Mouse (Mus musculus): ENCODE measurements at regions not wholly inside any gene's neighbourhood (a gene's known extent, or its start where the extent isn't known, plus 50 kb on each side); places are given as distances from the start of the nearest gene placed in this dataset.

- no peak for DNase-seq (ENCODE audit: low spot score)
These were observed 62.9 kb upstream of the Sfmbt2 start for GRCm38 (mm10) chr2:10307376-10307775.

GRCm38 (mm10) chr2:10309656-10310055 lies 60.7 kb upstream of the Sfmbt2 start:
- DNase-seq (ENCODE audit: low spot score) = no peak

- no peak for DNase-seq (ENCODE audit: low spot score)
These were observed 58.6 kb upstream of the Sfmbt2 start for GRCm38 (mm10) chr2:10311719-10312118.

GRCm38 (mm10) chr2:10312398-10312797 lies 57.9 kb upstream of the Sfmbt2 start:
- no peak for DNase-seq (ENCODE audit: low spot score)

GRCm38 (mm10) chr2:10314251-10315243 lies 55.8 kb upstream of the Sfmbt2 start:
- peak; percentile 34 for DNase-seq (ENCODE audit: low spot score)

GRCm38 (mm10) chr2:10316347-10316746 lies 54.0 kb upstream of the Sfmbt2 start:
- DNase-seq (ENCODE audit: low spot score) = no peak

GRCm38 (mm10) chr2:10318166-10318768 lies 52.0 kb upstream of the Sfmbt2 start:
- DNase-seq (ENCODE audit: low spot score) = no peak
